Mouse (Mus musculus): ENCODE measurements around the gene B3gnt2.

B3gnt2 gene

GRCm38 (mm10) chr11:22813427-22813826 is 47.3 kb downstream of the B3gnt2 start:
- DNase-seq: no peak

- DNase-seq: no peak
Observed at GRCm38 (mm10) chr11:22811413-22811812, 49.3 kb downstream of the B3gnt2 start.

- no peak for DNase-seq
Observed at GRCm38 (mm10) chr11:22809465-22810096, 51.2 kb downstream of the B3gnt2 start.

GRCm38 (mm10) chr11:22808040-22808439 is 52.7 kb downstream of the B3gnt2 start:
- DNase-seq: no peak

GRCm38 (mm10) chr11:22805171-22805570 is 55.6 kb downstream of the B3gnt2 start:
- DNase-seq: no peak

- no peak for DNase-seq
Observed at GRCm38 (mm10) chr11:22799987-22800424, 60.8 kb downstream of the B3gnt2 start.

GRCm38 (mm10) chr11:22798916-22799315 is 61.8 kb downstream of the B3gnt2 start:
- no peak for DNase-seq

- DNase-seq: no peak
Observed at GRCm38 (mm10) chr11:22794734-22795133, 66.0 kb downstream of the B3gnt2 start.

GRCm38 (mm10) chr11:22793881-22794203 is 66.9 kb downstream of the B3gnt2 start:
- no peak for DNase-seq

- no peak for DNase-seq
Observed at GRCm38 (mm10) chr11:22793176-22793880, 67.4 kb downstream of the B3gnt2 start.

GRCm38 (mm10) chr11:22792149-22792548 is 68.6 kb downstream of the B3gnt2 start:
- no peak for DNase-seq

- no peak for DNase-seq
Observed at GRCm38 (mm10) chr11:22791726-22792125, 69.0 kb downstream of the B3gnt2 start.

- no peak for DNase-seq
Observed at GRCm38 (mm10) chr11:22787833-22788232, 72.9 kb downstream of the B3gnt2 start.

- DNase-seq: no peak
Observed at GRCm38 (mm10) chr11:22784477-22784876, 76.3 kb downstream of the B3gnt2 start.

GRCm38 (mm10) chr11:22782705-22783124 is 78.0 kb downstream of the B3gnt2 start:
- no peak for DNase-seq

- DNase-seq: no peak
Observed at GRCm38 (mm10) chr11:22781190-22781589, 79.6 kb downstream of the B3gnt2 start.

- DNase-seq: no peak
Observed at GRCm38 (mm10) chr11:22780761-22781160, 80.0 kb downstream of the B3gnt2 start.

GRCm38 (mm10) chr11:22779821-22780551 is 80.8 kb downstream of the B3gnt2 start:
- DNase-seq: no peak

GRCm38 (mm10) chr11:22778596-22778995 is 82.2 kb downstream of the B3gnt2 start:
- DNase-seq: no peak

- no peak for DNase-seq
Observed at GRCm38 (mm10) chr11:22777531-22777930, 83.2 kb downstream of the B3gnt2 start.

- no peak for DNase-seq
Observed at GRCm38 (mm10) chr11:22774821-22775220, 85.9 kb downstream of the B3gnt2 start.

- DNase-seq: no peak
Observed at GRCm38 (mm10) chr11:22766238-22766637, 94.5 kb downstream of the B3gnt2 start.

GRCm38 (mm10) chr11:22765425-22765824 is 95.3 kb downstream of the B3gnt2 start:
- DNase-seq: no peak

Data from right cerebral cortex, postnatal 25 days (tissue).